Mouse (Mus musculus) monocyte, adult 5-6 weeks (primary cell): ENCODE measurements around the gene Tas2r144. TPM values are rescaled to one million over a fixed set of nuclear protein-coding genes. Genes with fewer than 3 reads are reported as not detected.
A peak's percentile ranks its signal among the peaks of the same experiment; 100 is the strongest.

Source experiments
- ATAC-seq: fragments of 153-309, 156-312 bp; replicated peaks from 2 replicates; pipeline ENCODE4 v1.8.0; 2017; ENCODE audit warnings: mild to moderate bottlenecking; ENCODE audit not compliant: low TSS enrichment, insufficient number of reproducible peaks, severe bottlenecking, poor library complexity, low FRiP score
- total RNA-seq: library from RNA; stranded (forward); fragments of 200-1000, 200-491, 200-594 nt; gene quantifications from 3 replicates; pipeline ENCODE4 v1.2.3, GENCODE M21; 2017

Gene Tas2r144
- total RNA-seq = not detected in 3 replicates

GRCm38 (mm10) chr6:42215028-42215427, at the start of gene Tas2r144:
Gene Tas2r144 (plus strand): TSS chr6:42215328.
- no peak for ATAC-seq

GRCm38 (mm10) chr6:42182462-42182861, 32.7 kb upstream of the Tas2r144 start:
- ATAC-seq = no peak

GRCm38 (mm10) chr6:42186230-42186629, 28.9 kb upstream of the Tas2r144 start:
- ATAC-seq = no peak

GRCm38 (mm10) chr6:42197710-42198109, 17.4 kb upstream of the Tas2r144 start:
- ATAC-seq = no peak

GRCm38 (mm10) chr6:42199498-42199897, 15.6 kb upstream of the Tas2r144 start:
- no peak for ATAC-seq

GRCm38 (mm10) chr6:42222286-42222685, 7.2 kb downstream of the Tas2r144 start:
- no peak for ATAC-seq

GRCm38 (mm10) chr6:42225046-42225445, 9.9 kb downstream of the Tas2r144 start:
- ATAC-seq = no peak

GRCm38 (mm10) chr6:42227240-42228101, 12.3 kb downstream of the Tas2r144 start:
- peak; percentile 69; the same call in 1 of the 2 replicates for ATAC-seq

- no peak for ATAC-seq
Measured at GRCm38 (mm10) chr6:42229610-42230009, 14.5 kb downstream of the Tas2r144 start.

GRCm38 (mm10) chr6:42231191-42231590, 16.1 kb downstream of the Tas2r144 start:
- no peak for ATAC-seq

- ATAC-seq = no peak
Measured at GRCm38 (mm10) chr6:42237276-42237805, 22.2 kb downstream of the Tas2r144 start.

- ATAC-seq = no peak
Measured at GRCm38 (mm10) chr6:42241311-42242045, 26.4 kb downstream of the Tas2r144 start.

GRCm38 (mm10) chr6:42245711-42246353, 30.7 kb downstream of the Tas2r144 start, which contains the start of gene Gstk1:
Gene Gstk1 (plus strand): TSS chr6:42245935.
- peak; percentile 98 for ATAC-seq

- no peak for ATAC-seq
Measured at GRCm38 (mm10) chr6:42247173-42247572, 32.0 kb downstream of the Tas2r144 start.

GRCm38 (mm10) chr6:42247981-42248380, 32.9 kb downstream of the Tas2r144 start:
- ATAC-seq = no peak

GRCm38 (mm10) chr6:42251791-42252190, 36.7 kb downstream of the Tas2r144 start:
- no peak for ATAC-seq

GRCm38 (mm10) chr6:42253103-42253502, 38.0 kb downstream of the Tas2r144 start:
- no peak for ATAC-seq

- ATAC-seq = peak; percentile 62; the same call in 1 of the 2 replicates
Measured at GRCm38 (mm10) chr6:42257303-42257863, 42.3 kb downstream of the Tas2r144 start.

- ATAC-seq = no peak
Measured at GRCm38 (mm10) chr6:42260430-42260829, 45.3 kb downstream of the Tas2r144 start.
